Mouse (Mus musculus): ENCODE measurements around the gene Slc7a8.

DNA sequence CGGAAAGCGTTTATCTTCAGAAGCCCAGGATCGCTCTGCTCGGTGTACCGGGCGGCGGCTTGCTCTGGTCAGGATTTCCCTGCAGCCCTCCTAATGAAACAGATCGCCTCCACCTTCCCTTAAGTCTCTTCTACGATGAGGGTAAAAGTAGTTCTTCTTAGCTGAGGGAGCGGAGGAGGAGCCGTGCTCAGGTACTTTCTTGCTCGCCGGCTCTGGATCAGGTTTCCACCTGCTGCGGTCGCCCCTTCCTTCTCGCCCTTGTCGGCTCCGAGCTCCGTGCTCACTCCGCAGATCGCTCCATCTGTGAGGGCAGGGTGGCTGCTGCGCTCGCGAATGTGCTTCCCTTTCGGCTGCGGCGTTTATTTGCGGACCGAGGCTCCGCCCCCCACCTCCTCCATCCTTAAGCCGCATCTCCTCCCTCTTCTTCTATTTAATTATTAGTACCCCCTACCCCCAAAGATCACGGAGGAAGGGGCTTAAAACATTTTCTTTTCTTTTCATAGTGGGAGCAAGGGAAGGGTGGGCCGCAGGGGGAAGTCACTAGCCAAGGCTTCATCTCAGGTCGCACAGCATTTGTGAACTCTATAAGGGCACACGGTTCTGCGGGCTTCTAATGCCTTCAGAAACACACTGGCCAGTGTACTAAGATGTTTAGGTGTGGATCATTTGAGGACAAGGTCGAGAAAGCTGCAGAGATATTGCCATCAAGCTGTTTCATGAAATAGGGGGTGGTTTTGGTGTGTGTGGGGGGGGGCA, at the start of gene Slc7a8:
- TF ChIP-seq CTCF (IDR thresholded peaks at IDR 0.05; ENCODE audit: extremely low read depth, insufficient read length, insufficient replicate concordance, low read depth, low read length) (no peak), POLR2A (IDR thresholded peaks at IDR 0.05; ENCODE audit: low read depth, low read length) (peak; percentile 96)
